Mouse (Mus musculus): ENCODE measurements around the gene Hoxd12.

DNA sequence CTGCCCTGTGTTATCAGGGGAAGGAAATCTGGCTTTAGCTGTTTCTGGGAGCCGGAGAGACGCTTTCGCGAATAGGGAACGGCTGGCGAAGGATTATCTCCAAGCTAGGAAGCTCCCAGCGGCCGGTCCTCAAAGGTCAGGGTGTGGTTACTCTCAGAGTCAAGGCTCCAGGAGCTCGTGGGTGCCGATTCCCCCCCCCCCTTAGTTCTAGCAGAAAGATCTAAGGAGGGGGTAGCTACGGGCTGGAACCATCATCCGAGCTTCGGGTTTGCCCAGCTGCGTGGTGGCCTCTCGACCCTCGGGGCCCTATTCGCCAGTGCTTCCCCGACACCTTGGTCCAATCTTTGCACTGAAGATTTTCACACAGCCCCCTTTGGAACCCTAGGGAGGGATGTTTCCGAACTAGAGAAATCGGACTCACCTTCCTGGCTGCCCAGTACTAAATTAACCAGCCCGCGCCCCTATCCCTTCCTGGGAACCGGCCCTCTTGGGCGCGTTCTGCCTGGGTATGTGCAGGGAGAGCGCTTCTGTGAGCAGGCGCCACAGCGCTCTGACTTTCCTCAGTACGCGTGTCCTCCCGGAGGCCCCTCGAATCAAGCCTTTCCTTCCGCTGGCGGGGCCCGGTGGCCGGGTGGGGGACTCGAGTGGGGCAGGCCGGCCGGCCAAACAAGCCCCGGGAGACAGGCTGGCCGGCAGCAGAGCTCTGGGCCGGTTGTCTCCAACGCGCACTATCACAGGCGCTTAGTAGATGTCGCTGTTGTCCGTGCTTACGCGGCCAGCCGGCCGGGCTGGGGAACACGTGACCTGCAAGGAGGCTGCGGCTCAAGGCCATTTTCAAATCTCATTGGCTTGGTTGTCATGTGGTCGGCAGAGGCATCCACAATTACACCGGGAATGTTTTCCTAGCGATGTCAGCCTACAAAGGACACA is 16.5 kb downstream of the Hoxd12 start, which contains the start of gene Hoxd10:
- TF ChIP-seq CTCF (IDR thresholded peaks at IDR 0.05; ENCODE audit: extremely low read depth, insufficient read depth, insufficient read length, insufficient replicate concordance) (no peak), POLR2A (IDR thresholded peaks at IDR 0.05; ENCODE audit: low read depth, low read length) (no peak)
